Mouse (Mus musculus): ENCODE results near the gene Rps6kb2.

DNA sequence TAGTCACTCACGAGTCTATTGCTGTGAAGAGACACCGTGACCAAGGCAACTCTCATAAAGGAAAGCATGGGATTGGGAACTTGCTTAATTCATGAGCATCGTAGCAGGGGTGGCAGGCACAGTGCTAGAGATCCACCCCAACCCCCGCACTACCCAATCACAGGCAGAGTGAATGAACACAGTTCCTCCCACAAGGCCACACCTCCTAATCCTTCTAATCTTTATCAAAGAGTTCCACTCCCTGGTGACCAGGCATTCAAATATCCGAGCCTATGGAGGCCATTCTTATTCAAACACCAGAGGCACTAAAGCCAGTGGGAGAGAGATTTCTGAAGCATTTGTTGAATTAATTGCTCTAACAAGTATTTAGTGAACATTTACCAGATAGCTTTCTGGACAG is 17.2 kb downstream of the Rps6kb2 start:
- TF ChIP-seq CTCF (IDR thresholded peaks at IDR 0.05; ENCODE audit: low read depth) (no peak), EP300 (IDR thresholded peaks at IDR 0.05; ENCODE audit: low read depth) (no peak)
